Mouse (Mus musculus) adrenal gland, adult 18-20 months (tissue): ENCODE measurements around the gene Hpd. TPM values are rescaled to one million over a fixed set of nuclear protein-coding genes. Genes with fewer than 3 reads are reported as not detected.

Experiments used
- DNase-seq, 2 experiments: peaks; one replicate each; pipeline ENCODE4 v3.0.0; 2021 to 2022; ENCODE audit warnings: low spot score in 2 of 2
- total RNA-seq, 2 experiments: library from RNA; stranded (reverse); gene quantifications; 1 replicate in 1 of 2; 2 replicates in 1 of 2; pipeline ENCODE4 v1.2.3; 2021

The Hpd gene
- total RNA-seq, 2 experiments from 2014 or later: 1.2 to 3.6 TPM

GRCm38 (mm10) chr5:123190912-123191311 lies 8.4 kb upstream of the Hpd start:
- DNase-seq: no peak

GRCm38 (mm10) chr5:123187306-123187705 lies 4.8 kb upstream of the Hpd start:
- no peak for DNase-seq

- no peak for DNase-seq
Observed at GRCm38 (mm10) chr5:123185966-123186365, 3.4 kb upstream of the Hpd start.

GRCm38 (mm10) chr5:123181536-123181935 lies 991 bp downstream of the Hpd start:
- DNase-seq: no peak

- DNase-seq: no peak
Observed at GRCm38 (mm10) chr5:123180390-123180789, 2.1 kb downstream of the Hpd start.

GRCm38 (mm10) chr5:123178792-123179191 lies 3.7 kb downstream of the Hpd start:
- DNase-seq: no peak

GRCm38 (mm10) chr5:123171646-123172350 lies 10.7 kb downstream of the Hpd start:
- DNase-seq: peak; percentile 86 to 89

GRCm38 (mm10) chr5:123170365-123170764 lies 12.2 kb downstream of the Hpd start:
- DNase-seq: no peak

- DNase-seq: no peak
Observed at GRCm38 (mm10) chr5:123169284-123169683, 13.2 kb downstream of the Hpd start, which contains the start of gene Psmd9. Psmd9 (plus strand) TSS chr5:123169413.

- no peak for DNase-seq
Observed at GRCm38 (mm10) chr5:123167591-123167990, 14.9 kb downstream of the Hpd start.

GRCm38 (mm10) chr5:123166437-123166836 lies 16.1 kb downstream of the Hpd start:
- no peak for DNase-seq

- no peak for DNase-seq
Observed at GRCm38 (mm10) chr5:123162942-123163341, 19.6 kb downstream of the Hpd start.

- peak in 1 of 2 experiments; percentile 34 for DNase-seq
Observed at GRCm38 (mm10) chr5:123160341-123160740, 22.2 kb downstream of the Hpd start.

- DNase-seq: no peak
Observed at GRCm38 (mm10) chr5:123159866-123160265, 22.7 kb downstream of the Hpd start.

GRCm38 (mm10) chr5:123159446-123159845 lies 23.1 kb downstream of the Hpd start:
- DNase-seq: peak in 1 of 2 experiments; percentile 40

GRCm38 (mm10) chr5:123157972-123158371 lies 24.6 kb downstream of the Hpd start:
- DNase-seq: no peak

GRCm38 (mm10) chr5:123156763-123157162 lies 25.8 kb downstream of the Hpd start:
- DNase-seq: peak in 1 of 2 experiments; percentile 39

GRCm38 (mm10) chr5:123155425-123155824 lies 27.1 kb downstream of the Hpd start:
- DNase-seq: peak; percentile 43 to 58

GRCm38 (mm10) chr5:123152901-123153300 lies 29.6 kb downstream of the Hpd start:
- DNase-seq: no peak

GRCm38 (mm10) chr5:123151707-123152362 lies 30.7 kb downstream of the Hpd start:
- no peak for DNase-seq

- no peak for DNase-seq
Observed at GRCm38 (mm10) chr5:123151077-123151476, 31.4 kb downstream of the Hpd start.

- DNase-seq: no peak
Observed at GRCm38 (mm10) chr5:123150641-123151040, 31.9 kb downstream of the Hpd start.
